Mouse (Mus musculus) c-Kit-positive CD71-positive TER-119-positive erythroid progenitor cells, embryonic 14.5 days (primary cell): ENCODE data around the gene Zmynd15.
"Not testable (repeated sequence)": the region's sequence is repeated elsewhere in the genome, so short reads cannot be mapped to it uniquely, and the experiment has no call there.

Experiments used
- DNase-seq: peaks from one replicate; pipeline ENCODE4 v3.0.0-alpha.2; 2013; ENCODE audit warnings: low spot score

Gene Zmynd15

GRCm38 (mm10) chr11:70458688-70459600, at the start of gene Zmynd15:
Zmynd15 (plus strand) TSS chr11:70459433.
- no peak for DNase-seq

GRCm38 (mm10) chr11:70409594-70410296, 49.5 kb upstream of the Zmynd15 start, which contains the start of gene Pelp1:
Pelp1 (minus strand) TSS chr11:70410031.
- DNase-seq, result peak; percentile 76

- no peak for DNase-seq
Observed at GRCm38 (mm10) chr11:70410297-70410643, 49.0 kb upstream of the Zmynd15 start.

GRCm38 (mm10) chr11:70412591-70412990, 46.6 kb upstream of the Zmynd15 start:
- no peak for DNase-seq

- peak; percentile 80 for DNase-seq
Observed at GRCm38 (mm10) chr11:70413961-70414360, 45.3 kb upstream of the Zmynd15 start.

GRCm38 (mm10) chr11:70418199-70418598, 41.0 kb upstream of the Zmynd15 start:
- DNase-seq, result no peak

GRCm38 (mm10) chr11:70419486-70419885, 39.7 kb upstream of the Zmynd15 start:
- no peak for DNase-seq

- not testable (repeated sequence) for DNase-seq
Observed at GRCm38 (mm10) chr11:70426598-70426997, 32.6 kb upstream of the Zmynd15 start.

- DNase-seq, result no peak
Observed at GRCm38 (mm10) chr11:70431574-70431973, 27.7 kb upstream of the Zmynd15 start.

GRCm38 (mm10) chr11:70432048-70432894, 27.0 kb upstream of the Zmynd15 start, which contains the start of gene Arrb2:
Arrb2 (plus strand) TSS chr11:70432635.
- peak; percentile 93 for DNase-seq

GRCm38 (mm10) chr11:70432895-70433568, 26.2 kb upstream of the Zmynd15 start:
- DNase-seq, result peak; percentile 27

- no peak for DNase-seq
Observed at GRCm38 (mm10) chr11:70433569-70433943, 25.7 kb upstream of the Zmynd15 start.

- DNase-seq, result no peak
Observed at GRCm38 (mm10) chr11:70433951-70434350, 25.3 kb upstream of the Zmynd15 start.

GRCm38 (mm10) chr11:70435476-70435875, 23.8 kb upstream of the Zmynd15 start:
- DNase-seq, result no peak

- DNase-seq, result no peak
Observed at GRCm38 (mm10) chr11:70437426-70437825, 21.8 kb upstream of the Zmynd15 start.

GRCm38 (mm10) chr11:70438728-70439374, 20.4 kb upstream of the Zmynd15 start:
- no peak for DNase-seq

GRCm38 (mm10) chr11:70440637-70441036, 18.6 kb upstream of the Zmynd15 start:
- DNase-seq, result no peak

- no peak for DNase-seq
Observed at GRCm38 (mm10) chr11:70441882-70442281, 17.4 kb upstream of the Zmynd15 start.

- DNase-seq, result no peak
Observed at GRCm38 (mm10) chr11:70443964-70444363, 15.3 kb upstream of the Zmynd15 start.

- DNase-seq, result no peak
Observed at GRCm38 (mm10) chr11:70444667-70445066, 14.6 kb upstream of the Zmynd15 start.

- no peak for DNase-seq
Observed at GRCm38 (mm10) chr11:70446756-70447155, 12.5 kb upstream of the Zmynd15 start.
